Mouse (Mus musculus): ENCODE results near the gene Mgarp. TPM values are rescaled to one million over a fixed set of nuclear protein-coding genes. Genes with fewer than 3 reads are reported as not detected.
"Not testable (repeated sequence)": the region's sequence is repeated elsewhere in the genome, so short reads cannot be mapped to it uniquely, and the experiment has no call there.

Gene Mgarp
- polyA plus RNA-seq (2017; shearing (Covaris generic)), result 1 to 10 TPM; 1.7 to 2.4 TPM

GRCm38 (mm10) chr3:51396219-51397068, at the start of gene Mgarp:
Gene Mgarp, minus strand, starts transcription at chr3:51396738.
- peak; percentile 82 for ATAC-seq

GRCm38 (mm10) chr3:51434871-51435595, 38.5 kb upstream of the Mgarp start:
- ATAC-seq, result no peak

- not testable (repeated sequence) for ATAC-seq
Measured at GRCm38 (mm10) chr3:51434364-51434763, 37.8 kb upstream of the Mgarp start.

- no peak for ATAC-seq
Measured at GRCm38 (mm10) chr3:51425394-51425793, 28.9 kb upstream of the Mgarp start.

GRCm38 (mm10) chr3:51421921-51422320, 25.4 kb upstream of the Mgarp start:
- no peak for ATAC-seq

GRCm38 (mm10) chr3:51417966-51418365, 21.4 kb upstream of the Mgarp start:
- ATAC-seq, result no peak

- no peak for ATAC-seq
Measured at GRCm38 (mm10) chr3:51417485-51417884, 20.9 kb upstream of the Mgarp start.

- no peak for ATAC-seq
Measured at GRCm38 (mm10) chr3:51417135-51417458, 20.6 kb upstream of the Mgarp start.

GRCm38 (mm10) chr3:51416364-51417134, 20.0 kb upstream of the Mgarp start:
- ATAC-seq, result peak; percentile 48

- peak; percentile 38 for ATAC-seq
Measured at GRCm38 (mm10) chr3:51416073-51416363, 19.5 kb upstream of the Mgarp start.

GRCm38 (mm10) chr3:51415098-51416072, 18.8 kb upstream of the Mgarp start, which contains the start of gene Naa15:
Gene Naa15, plus strand, starts transcription at chr3:51415148.
- peak; percentile 83 for ATAC-seq

- no peak for ATAC-seq
Measured at GRCm38 (mm10) chr3:51413276-51413675, 16.7 kb upstream of the Mgarp start.

- no peak for ATAC-seq
Measured at GRCm38 (mm10) chr3:51412457-51412856, 15.9 kb upstream of the Mgarp start.

- ATAC-seq, result peak; percentile 96
Measured at GRCm38 (mm10) chr3:51408561-51409183, 12.1 kb upstream of the Mgarp start, which contains the start of gene Ndufc1. Gene Ndufc1, minus strand, starts transcription at chr3:51408988.

- peak; percentile 25 for ATAC-seq
Measured at GRCm38 (mm10) chr3:51407870-51408560, 11.5 kb upstream of the Mgarp start.

- ATAC-seq, result no peak
Measured at GRCm38 (mm10) chr3:51402628-51403027, 6.1 kb upstream of the Mgarp start.

GRCm38 (mm10) chr3:51402054-51402453, 5.5 kb upstream of the Mgarp start:
- ATAC-seq, result not testable (repeated sequence)

GRCm38 (mm10) chr3:51400682-51401081, 4.1 kb upstream of the Mgarp start:
- no peak for ATAC-seq

- no peak for ATAC-seq
Measured at GRCm38 (mm10) chr3:51399531-51399930, 3.0 kb upstream of the Mgarp start.

GRCm38 (mm10) chr3:51398667-51399066, 2.1 kb upstream of the Mgarp start:
- ATAC-seq, result no peak
